Mouse (Mus musculus) heart, postnatal 0 days (tissue): ENCODE measurements around the gene Ebf4. TPM values are rescaled to one million over a fixed set of nuclear protein-coding genes. Genes with fewer than 3 reads are reported as not detected.

Experiments
- ATAC-seq: fragments of 200-750 bp; cut with Nextera tagmentation; 2 replicates; pipeline ENCODE4 v1.8.0; 2017; ENCODE audit warnings: low read depth, moderate number of reproducible peaks, moderate library complexity; ENCODE audit not compliant: insufficient read depth
- DNase-seq: peaks from one replicate; pipeline ENCODE4 v3.0.0-alpha.2; 2016; ENCODE audit warnings: low spot score
- H3K27ac ChIP-seq: fragments of 300-500 bp; sonication (generic); 2 replicates; pipeline ENCODE4 v1.5.1; 2014; ENCODE audit warnings: low read depth, mild to moderate bottlenecking
- H3K27me3 ChIP-seq: fragments of 300-500 bp; sonication (generic); 2 replicates; pipeline ENCODE4 v1.6.1; 2014; ENCODE audit warnings: low read length, mixed read lengths; ENCODE audit not compliant: control insufficient read depth, insufficient read depth
- H3K36me3 ChIP-seq: fragments of 300-500 bp; sonication (generic); replicated peaks from 2 replicates; pipeline ENCODE4 v1.6.1; 2014; ENCODE audit warnings: low read length, mixed read lengths; ENCODE audit not compliant: control insufficient read depth, insufficient read depth
- H3K4me1 ChIP-seq: fragments of 300-500 bp; sonication (generic); 2 replicates; pipeline ENCODE4 v1.6.1; 2014; ENCODE audit warnings: antibody characterized with exemption; ENCODE audit not compliant: control insufficient read depth, insufficient read depth
- H3K4me2 ChIP-seq: fragments of 300-500 bp; sonication (generic); 2 replicates; pipeline ENCODE4 v1.6.1; 2014; ENCODE audit warnings: low read depth, mild to moderate bottlenecking, low read length, moderate library complexity
- H3K4me3 ChIP-seq: fragments of 300-500 bp; sonication (generic); 2 replicates; pipeline ENCODE4 v1.5.1; 2014; ENCODE audit warnings: low read depth, low read length
- H3K9ac ChIP-seq: fragments of 300-500 bp; sonication (generic); replicated peaks from 2 replicates; pipeline ENCODE4 v1.6.1; 2014; ENCODE audit warnings: low read depth, low read length, mixed read lengths
- H3K9me3 ChIP-seq: fragments of 300-500 bp; sonication (generic); replicated peaks from 2 replicates; pipeline ENCODE4 v1.6.1; 2016; ENCODE audit warnings: low read length; ENCODE audit not compliant: control insufficient read depth
- CTCF ChIP-seq: IDR thresholded peaks from 2 replicates; pipeline ENCODE4 v1.5.1; 2016; ENCODE audit warnings: antibody characterized with exemption, control low read depth, low read depth
- EP300 ChIP-seq: IDR thresholded peaks from 2 replicates; pipeline ENCODE4 v1.6.1; 2016; ENCODE audit warnings: antibody characterized with exemption, low read depth
- WGBS: fragments of 180-500 bp; shearing (Covaris S2); extraction: QIAGEN DNeasy Blood & Tissue Kit; methylation state at CpG from one replicate; pipeline ENCODE4 v1.1.7; 2014; 5-methylcytosine and 5-hydroxymethylcytosine counted together
- polyA plus RNA-seq: library from polyadenylated mRNA; unstranded; fragments of >200 nt; fragmentation: Nextera tagmentation; extraction: Ambion mirVana; gene quantifications from 2 replicates; pipeline ENCODE4 v1.2.1, GENCODE M21; 2015
- total RNA-seq: library from RNA; depleted of rRNA; stranded (reverse); fragments of >200 nt; gene quantifications from 2 replicates; pipeline ENCODE4 v1.2.3, GENCODE M21; 2014; ENCODE audit warnings: low replicate concordance

Ebf4 gene
- total and polyA plus RNA-seq, 2 experiments from 2014 or later = 0.16 to 1.1 TPM

- no peak overlapping the region for H3K27ac ChIP-seq
- peak; percentile 59 for ATAC-seq
- no peaks in the 10 kb centered on the region for H3K36me3 ChIP-seq
- peak overlapping the region; percentile 56 for H3K4me3 ChIP-seq
- peaks cover 42% of the 10 kb centered on the region for H3K27me3 ChIP-seq
- no peaks in the 10 kb centered on the region for H3K9me3 ChIP-seq
- DNase-seq = no peak
- TF ChIP-seq CTCF (no peak), EP300 (no peak)
- WGBS = under 1% methylated on average over 60 of the region's 99 CpGs
- peaks cover 8% of the 10 kb centered on the region; the same call in 1 of the 2 replicates for H3K4me1 ChIP-seq
- peak overlapping the region; percentile 60 for H3K9ac ChIP-seq
- H3K4me2 ChIP-seq = peak overlapping the region; percentile 90
Measured at GRCm38 (mm10) chr2:130295331-130296133, 563 bp downstream of the Ebf4 start.

DNA sequence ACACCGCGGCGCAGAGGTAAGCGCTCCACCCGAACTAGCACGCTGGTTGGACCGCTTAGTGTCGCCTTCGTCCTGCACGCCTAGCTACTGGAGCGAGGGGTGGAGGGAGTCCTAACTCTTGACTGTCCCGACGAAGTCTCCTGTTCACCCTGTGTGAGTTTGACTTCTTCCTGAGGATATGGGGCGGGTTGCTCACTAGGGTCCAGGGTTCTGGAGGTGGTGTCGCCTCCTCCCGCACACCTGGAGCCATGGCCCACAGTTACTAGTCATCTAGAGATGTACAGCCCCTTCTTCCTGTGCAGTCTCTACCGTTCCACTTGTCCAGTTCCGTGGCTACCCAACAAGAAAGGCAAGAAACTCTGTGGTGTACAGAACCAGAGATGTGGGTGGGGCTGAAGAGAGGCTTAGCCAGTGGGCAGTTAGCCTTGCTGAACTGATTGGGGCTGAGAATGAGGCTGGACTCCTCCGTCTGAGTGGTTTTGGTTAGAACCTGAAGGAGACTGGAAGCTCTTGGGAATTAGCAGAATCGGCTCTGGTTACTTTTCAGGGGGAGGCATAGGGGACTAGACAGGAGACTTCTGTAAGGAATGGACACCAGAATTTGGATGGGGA, 1.3 kb downstream of the Ebf4 start:
- Histone ChIP-seq H3K27me3 (peaks cover 42% of the 10 kb centered on the region), H3K4me1 (peaks cover 8% of the 10 kb centered on the region; the same call in 1 of the 2 replicates), H3K9ac (no peak overlapping the region; the same call in 1 of the 2 replicates), H3K9me3 (no peaks in the 10 kb centered on the region), H3K4me2 (peak overlapping the region; percentile 90), H3K4me3 (peak overlapping the region; percentile 56), H3K36me3 (no peaks in the 10 kb centered on the region), H3K27ac (no peak overlapping the region)
- 6% methylated on average over 20 of the region's 20 CpGs for WGBS
- DNase-seq = no peak
- no peak for ATAC-seq
- TF ChIP-seq CTCF (no peak), EP300 (no peak)

- DNase-seq (no peak), ATAC-seq (no peak)
- Histone ChIP-seq H3K9me3 (no peaks in the 10 kb centered on the region), H3K9ac (no peak overlapping the region), H3K4me3 (no peak overlapping the region), H3K36me3 (no peaks in the 10 kb centered on the region), H3K27ac (no peak overlapping the region), H3K4me2 (no peak overlapping the region), H3K27me3 (peaks cover 42% of the 10 kb centered on the region), H3K4me1 (peaks cover 8% of the 10 kb centered on the region; the same call in 1 of the 2 replicates)
- 69% methylated on average over 9 of the region's 9 CpGs for whole genome bisulfite sequencing
- no peak for TF ChIP-seq EP300
- TF ChIP-seq CTCF = no peak
Measured at GRCm38 (mm10) chr2:130297580-130297979, 2.6 kb downstream of the Ebf4 start.

DNA sequence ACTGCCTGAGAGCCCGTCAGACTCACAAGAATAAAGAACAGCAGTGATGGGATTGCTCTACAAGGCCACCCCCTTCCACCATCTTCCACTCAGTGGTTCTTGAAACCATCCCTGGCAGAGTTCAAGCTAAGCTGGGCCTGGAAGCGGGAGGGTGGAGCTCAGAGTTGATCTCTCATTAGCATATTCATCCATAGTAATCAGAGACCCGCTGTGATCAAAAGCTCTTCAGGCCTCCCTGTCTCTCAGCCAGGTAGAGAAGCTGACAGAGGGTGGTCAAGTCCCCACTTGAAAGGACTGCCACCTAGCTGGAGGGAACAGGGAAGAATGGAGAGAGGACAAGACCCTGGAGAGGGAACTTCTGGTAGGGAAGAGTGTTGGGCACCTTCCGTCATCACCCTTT, 8.0 kb downstream of the Ebf4 start:
- no peak overlapping the region for H3K4me3 ChIP-seq
- H3K27ac ChIP-seq = no peak overlapping the region
- no peak for TF ChIP-seq CTCF
- TF ChIP-seq EP300 = no peak
- ATAC-seq = no peak
- H3K4me1 ChIP-seq = no peaks in the 10 kb centered on the region
- H3K4me2 ChIP-seq = no peak overlapping the region
- no peak overlapping the region for H3K9ac ChIP-seq
- no peaks in the 10 kb centered on the region for H3K9me3 ChIP-seq
- H3K27me3 ChIP-seq = no peaks in the 10 kb centered on the region; the same call in 1 of the 2 replicates
- 65% methylated on average over 4 of the region's 4 CpGs for WGBS
- H3K36me3 ChIP-seq = no peaks in the 10 kb centered on the region
- DNase-seq = no peak

- Histone ChIP-seq H3K9ac (no peak overlapping the region), H3K27ac (no peak overlapping the region), H3K36me3 (no peaks in the 10 kb centered on the region), H3K4me3 (no peak overlapping the region), H3K27me3 (no peaks in the 10 kb centered on the region), H3K4me2 (no peak overlapping the region), H3K4me1 (no peaks in the 10 kb centered on the region), H3K9me3 (no peaks in the 10 kb centered on the region)
- ATAC-seq (no peak), DNase-seq (no peak)
- TF ChIP-seq CTCF (no peak), EP300 (no peak)
- WGBS = 67% methylated on average over 1 of the region's 1 CpGs
Measured at GRCm38 (mm10) chr2:130327057-130327456, 32.1 kb downstream of the Ebf4 start.
